Mouse (Mus musculus) 3134 (cell line): Measurements from ENCODE around the gene Snx18.

ENCODE experiments used
- DNase-seq: peaks from one replicate; pipeline ENCODE4 v3.0.0-alpha.2; 2011; ENCODE audit warnings: low spot score; ENCODE audit not compliant: insufficient read length; ENCODE audit errors: extremely low read depth

The Snx18 gene

DNA sequence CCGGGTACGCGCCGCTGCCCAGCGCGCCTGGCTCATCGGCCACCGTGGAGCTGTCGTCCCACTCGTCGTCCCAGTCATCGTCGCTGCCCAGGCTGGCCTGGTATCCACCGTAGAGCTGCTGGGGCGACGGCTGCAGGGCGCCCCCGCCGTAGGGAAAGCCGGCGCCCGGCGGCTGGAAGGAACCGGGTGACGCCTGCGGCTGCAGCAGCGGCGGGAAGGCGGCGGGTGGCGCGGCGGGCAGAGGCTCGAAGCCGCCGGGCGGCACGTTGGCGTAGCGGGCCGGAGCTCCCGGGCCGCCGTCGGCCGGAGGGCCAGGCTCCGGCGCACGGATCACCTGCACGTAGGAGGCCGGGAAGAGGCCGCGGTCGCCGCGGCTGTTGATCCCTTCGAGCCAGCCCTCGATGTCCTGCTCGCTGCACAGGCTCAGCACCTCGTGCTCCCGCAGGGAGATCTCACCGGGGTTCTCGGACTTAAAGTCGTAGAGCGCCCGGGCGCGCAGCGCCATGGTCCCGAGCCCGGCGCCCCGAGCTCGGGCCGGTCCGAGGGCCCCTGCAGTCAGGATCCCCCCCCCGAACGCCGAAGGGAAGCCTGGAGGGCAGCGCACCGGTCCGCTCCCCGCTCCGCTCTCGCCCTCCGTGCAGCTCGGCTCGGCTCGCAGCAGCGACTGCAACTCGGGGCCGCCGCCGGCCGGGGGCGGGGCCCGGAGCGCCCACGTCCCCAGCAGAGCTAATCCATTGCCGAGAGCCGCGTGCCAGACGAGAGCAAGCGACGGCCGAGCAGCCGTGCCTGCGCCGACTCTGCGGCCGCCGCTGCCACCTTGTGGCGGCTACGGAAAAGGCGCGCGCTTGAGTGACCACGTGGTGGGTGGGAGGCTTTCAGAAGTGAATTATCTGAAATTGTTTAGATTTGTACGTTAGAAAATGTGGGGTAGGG, at the start of gene Snx18:
Snx18 (minus strand) TSS at position 674 of the 933 bp plus-strand sequence.
- DNase-seq = peak; percentile 94

DNA sequence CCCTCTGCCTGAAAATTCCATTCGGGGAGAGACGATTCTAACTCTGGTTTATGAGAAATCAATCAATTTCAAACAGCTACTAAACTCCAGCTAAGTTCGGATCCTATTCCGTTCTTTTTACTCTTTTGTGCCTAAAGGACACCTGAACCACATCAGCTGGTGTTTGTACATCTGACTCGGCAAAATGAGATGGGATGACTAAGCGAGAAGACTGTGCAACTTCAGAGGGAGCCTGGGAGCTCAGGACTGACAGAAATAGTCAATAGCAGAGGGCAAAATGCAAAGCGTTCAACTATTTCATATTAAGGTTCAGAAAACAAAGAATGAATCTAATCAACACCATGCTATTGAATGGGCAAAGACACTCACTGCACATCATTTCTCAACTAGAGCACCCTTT, 45.5 kb upstream of the Snx18 start:
- no peak for DNase-seq

DNA sequence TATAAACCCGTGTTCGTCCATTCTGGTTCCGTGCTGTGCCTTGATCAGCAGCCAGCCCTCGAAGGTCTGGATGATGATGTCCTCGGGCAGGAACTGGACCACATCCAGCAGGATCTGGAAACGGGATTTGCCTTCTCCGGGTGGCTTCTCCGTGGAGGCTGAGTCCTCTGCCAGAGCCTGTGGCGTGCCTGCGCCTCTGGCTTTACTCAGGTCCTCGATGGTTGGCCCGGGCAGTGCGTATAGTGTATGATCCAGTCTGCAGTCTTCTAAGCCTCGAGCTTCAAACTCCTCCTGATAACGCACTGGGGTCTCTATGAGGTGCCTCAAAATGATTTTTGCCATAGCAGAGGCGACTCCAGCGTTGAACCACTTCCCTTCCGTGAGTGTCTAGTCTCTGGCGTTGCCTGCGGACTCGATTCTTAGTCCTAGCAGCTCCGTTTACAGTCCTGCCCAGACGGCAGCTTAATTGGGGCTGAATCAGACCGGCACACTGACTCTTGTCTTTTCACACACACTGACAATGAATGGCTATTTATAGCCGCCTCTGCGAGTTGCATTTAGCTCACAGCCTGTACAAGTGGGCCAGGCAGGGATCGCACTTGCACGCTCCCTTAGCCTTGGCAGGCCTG, 44.9 kb upstream of the Snx18 start, which contains the start of gene Hspb3:
Hspb3 (minus strand) TSS at position 526 of the 629 bp plus-strand sequence.
- DNase-seq = no peak

DNA sequence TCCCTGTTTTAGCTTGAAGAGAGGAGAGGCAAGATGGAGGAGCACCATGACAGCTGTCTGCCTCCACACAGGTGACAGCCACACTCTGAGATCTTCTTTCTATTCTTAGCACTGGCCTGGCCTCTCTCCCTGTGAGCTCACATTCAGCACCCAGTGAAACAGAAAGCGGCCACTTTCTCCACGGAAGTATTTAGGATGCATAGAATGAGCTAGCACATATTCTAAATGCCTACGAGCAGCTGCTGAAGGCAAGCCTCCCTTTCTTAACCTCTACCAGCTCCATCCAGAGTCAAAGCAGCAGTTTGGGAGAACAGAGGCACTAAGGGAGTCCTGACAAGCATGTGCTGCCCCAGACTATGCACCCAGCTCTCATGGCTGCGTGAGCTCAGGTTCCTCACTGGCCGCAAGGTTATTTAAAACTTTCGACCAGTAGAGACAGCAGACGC, 43.5 kb upstream of the Snx18 start:
- no peak for DNase-seq

DNA sequence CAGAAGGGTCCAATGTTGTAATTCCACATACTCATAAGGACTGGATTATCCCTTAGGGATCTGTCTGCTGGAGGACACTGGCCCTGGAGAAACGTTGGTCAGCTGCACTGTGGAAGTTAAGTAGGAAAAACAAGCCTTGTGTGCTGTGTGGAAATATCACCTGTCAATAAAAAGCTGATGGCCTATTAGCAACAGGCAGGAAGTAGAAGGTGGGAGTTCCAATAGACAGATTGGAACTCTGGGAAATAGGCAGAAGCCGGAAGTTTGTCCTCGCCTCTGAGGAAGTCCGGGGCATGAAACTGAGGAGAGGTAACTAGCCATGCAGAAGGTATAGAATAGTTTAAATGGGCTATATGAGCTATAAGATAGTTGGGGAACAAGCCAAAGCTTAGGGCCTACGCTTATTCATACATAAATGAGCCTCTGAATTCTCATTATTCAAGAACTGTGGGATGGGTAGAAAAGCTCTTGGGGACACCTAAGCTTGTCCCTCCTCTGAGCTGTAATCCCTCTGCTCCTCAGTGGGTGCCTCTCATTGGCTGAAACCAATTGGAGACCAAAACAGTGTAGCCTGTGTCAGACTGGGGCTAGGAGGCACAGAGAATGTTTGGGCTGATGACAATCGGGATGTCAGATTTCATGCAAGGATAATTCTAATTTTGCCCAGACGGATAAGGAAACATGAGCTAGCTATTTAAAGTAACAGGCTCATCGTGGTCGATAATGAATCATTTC, 42.4 kb upstream of the Snx18 start:
- peak; percentile 68 for DNase-seq

DNA sequence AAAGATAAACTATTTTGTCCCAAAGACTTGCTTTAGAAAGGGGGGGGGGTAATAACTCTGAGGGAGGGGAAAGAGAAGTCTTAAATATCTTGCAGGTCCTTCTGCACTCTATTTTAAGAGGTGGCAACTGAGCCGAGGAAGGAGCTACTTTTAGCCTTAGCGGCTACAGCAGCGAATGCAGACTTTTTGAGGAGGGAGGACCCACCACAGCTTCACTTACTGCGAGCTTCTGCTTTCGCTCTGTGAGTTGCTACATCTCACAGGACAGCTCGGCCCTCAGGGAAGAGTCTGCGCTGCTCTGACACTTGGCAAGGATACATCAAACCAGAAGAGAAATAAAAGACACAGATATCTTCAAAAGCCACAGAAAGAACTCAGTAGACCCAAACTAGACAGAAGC, 38.8 kb upstream of the Snx18 start:
- no peak for DNase-seq

DNA sequence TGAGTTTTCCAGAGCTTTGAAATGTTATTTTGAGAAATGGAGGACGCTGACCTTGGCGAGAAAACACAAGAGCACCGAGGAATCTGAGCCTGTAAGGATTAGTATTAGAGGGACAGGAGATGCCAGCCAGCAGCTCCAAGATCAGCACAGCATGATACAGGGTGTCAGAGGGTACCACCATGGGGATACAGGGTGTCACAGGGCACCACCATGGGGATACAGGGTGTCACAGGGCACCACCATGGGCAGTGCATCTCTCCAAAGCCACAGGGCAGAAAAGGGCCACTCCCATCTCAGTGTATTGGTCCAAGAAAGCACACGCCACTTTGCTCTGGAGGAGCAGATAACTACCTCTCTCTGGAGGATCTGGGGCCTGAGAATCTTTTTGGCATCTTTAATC, 38.3 kb upstream of the Snx18 start:
- DNase-seq = no peak

DNA sequence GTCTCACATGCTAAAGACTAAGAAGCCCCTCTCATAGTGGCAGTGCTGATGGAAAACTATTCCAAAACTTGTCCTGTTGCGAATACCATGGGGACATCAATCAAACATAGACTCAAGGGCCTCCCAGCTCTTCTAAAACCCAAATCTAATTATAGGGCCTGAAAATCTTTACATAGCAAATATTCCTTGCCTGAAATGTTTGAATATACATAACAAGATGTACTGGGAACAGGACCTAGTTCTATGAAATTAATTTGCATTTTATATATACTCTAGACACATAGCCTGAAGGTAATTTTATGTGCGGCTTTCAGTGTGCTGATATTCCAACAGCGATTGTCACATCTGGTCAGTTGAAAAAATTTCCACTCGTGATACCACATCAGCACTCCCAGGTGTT, 37.1 kb upstream of the Snx18 start:
- DNase-seq = no peak

DNA sequence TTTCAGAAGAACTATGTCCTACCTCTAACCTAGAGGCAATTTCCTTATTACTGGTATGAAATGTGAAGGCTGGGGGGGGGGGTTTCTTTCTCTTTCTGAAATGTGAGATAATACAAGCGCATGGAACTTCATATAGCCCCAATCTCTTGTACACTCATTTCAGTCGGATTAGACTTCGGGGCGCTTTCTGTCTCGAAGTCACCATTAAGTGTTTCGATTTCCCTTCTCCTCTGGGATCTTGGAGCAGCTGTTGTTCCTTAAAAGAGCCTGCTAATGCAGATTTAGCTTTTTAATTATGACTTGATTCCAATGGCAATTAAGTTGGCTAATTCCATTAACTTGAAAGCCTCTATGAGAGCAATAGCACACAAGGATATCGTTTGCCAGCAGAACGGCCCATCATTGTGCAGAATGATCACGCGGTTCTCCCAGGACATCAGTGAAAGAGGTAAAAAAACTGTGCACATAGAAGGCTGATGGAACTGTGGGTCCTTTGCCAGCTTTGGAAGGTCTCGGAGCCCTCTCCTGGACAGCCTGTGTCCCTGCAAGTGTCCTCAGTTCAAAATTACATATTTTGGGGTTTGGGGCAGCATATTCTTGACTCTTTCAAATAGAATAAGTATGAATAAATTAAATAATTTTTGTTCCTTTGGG, 22.7 kb upstream of the Snx18 start:
- no peak for DNase-seq

DNA sequence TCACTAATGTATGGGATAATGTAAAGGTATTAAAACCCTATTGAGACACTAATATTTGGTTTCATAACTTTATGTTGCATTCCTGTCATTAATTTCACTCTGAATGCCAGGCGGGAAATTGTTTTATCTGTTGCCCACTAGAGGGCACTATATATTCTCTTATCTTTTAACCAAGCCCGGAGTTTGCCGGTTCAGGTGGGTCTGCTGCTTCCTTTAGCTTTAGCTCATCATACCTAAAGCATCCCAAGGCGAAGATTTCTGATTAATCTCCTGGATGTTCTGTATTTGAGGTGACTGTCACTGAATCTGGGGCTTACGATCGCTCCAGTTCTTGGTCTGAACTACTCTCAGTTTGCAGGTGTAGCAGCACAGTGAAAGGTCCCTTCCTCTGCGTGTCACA, 20.6 kb upstream of the Snx18 start:
- no peak for DNase-seq

DNA sequence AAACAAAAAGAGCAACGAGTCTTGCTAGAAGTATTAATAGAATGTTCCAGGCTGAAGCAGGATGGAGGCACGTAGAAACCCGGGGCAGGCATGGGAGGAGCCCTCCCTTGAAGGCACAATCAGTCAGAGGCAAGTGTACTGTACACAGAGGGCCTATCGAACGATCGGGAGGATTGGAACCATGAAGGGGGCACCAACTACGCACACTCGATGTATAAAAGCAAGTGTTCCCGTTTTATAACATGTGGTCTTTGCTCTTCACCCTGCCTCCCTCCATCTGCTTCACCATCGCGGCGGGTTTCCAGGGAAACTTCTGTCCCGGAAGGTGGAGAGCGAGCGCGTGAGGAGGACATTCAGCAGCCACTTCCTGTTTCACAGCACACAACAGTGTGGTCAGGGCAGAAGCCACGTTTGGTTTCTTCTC, 17.4 kb upstream of the Snx18 start:
- no peak for DNase-seq

DNA sequence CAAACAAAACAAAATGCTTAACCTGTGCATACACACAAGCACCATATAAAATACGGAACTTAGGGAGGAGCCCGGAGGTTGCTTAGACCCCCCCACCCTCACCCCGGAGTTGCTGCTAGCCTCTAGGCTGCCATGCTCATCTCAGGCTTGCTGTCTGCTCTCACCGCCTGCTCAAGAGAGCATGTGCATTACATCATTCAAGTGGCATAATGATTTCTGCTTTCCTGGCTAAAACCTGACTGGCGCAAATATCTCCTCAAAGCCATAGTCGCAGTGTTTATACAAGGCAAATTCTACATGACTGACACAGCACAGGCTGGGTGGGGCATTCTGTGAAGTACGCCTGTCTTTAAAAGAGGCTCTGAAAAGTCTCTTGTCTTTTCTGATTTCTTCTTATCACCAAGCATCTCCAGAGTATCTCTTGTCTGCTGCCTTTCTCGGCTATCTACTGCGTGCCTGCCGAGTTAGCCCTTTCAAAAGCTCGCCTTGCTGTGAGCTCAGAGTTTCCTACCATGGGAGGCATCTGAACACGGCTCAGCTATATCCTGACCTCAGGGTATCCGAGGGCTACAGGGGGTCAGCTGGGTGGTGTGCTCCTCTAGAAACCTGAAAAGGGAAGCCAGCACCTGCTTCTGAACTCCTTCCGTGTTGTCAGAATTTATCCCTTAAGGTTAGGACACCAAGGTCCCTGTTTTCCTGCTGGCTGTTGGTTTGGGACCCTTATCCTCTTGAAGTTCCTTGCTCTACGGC, 16.5 kb upstream of the Snx18 start:
- DNase-seq = no peak

DNA sequence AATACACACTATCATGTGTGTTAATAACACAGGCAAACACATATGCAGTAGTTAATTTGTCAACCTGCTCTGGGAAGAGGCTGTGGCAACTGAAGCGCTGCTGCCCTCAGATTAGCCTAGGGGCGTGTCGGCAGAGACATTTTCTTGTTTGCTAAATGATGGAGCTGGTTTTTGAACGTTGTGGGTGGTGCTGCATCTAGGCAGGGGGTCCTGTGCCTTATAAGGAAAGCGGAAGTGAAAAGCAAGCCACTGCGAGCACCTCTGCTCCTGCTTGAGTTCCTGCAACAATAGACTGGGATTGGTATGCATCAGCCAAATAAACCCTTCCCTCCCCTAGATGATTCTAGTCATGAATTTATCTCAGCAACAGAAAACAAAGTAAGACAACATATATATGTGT, 14.1 kb upstream of the Snx18 start:
- DNase-seq = no peak

DNA sequence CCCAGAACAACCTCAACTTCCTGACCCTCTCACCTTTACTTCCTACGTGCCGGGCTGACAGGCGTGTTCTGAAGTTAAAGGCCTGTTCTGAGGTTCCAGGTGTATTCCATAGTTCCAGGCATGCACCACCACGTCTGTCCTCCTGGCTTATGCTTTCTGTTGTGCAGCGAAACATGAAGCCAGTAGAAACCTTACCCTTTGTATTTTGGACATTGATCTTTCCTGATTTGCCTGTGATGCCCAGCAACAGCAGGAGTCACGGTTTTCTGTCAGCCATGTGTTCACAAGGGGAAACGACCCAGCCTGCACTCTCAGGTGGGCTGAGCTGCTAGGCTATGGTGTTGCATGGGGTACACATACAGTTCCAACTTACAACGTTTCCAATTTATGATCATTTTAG, 9.2 kb upstream of the Snx18 start:
- DNase-seq = no peak

DNA sequence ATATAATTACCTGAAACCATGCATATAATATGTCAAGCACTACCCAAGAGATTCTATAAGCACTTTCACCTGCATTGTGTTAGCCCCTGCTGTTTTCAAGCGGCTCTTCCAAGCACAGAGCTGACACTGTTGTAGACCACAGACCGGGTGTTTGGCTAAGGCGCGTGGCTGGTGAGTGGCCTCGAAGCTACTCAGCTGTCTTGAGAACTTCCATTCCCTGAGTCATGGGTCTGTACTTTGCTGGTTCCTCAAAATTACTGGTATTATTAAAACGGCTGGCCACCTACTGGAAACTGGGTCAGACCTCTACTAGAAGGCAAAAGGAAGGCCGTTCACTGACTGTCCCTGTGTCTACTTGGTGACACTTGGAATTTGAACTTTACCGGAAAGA, 4.5 kb upstream of the Snx18 start:
- DNase-seq = no peak

DNA sequence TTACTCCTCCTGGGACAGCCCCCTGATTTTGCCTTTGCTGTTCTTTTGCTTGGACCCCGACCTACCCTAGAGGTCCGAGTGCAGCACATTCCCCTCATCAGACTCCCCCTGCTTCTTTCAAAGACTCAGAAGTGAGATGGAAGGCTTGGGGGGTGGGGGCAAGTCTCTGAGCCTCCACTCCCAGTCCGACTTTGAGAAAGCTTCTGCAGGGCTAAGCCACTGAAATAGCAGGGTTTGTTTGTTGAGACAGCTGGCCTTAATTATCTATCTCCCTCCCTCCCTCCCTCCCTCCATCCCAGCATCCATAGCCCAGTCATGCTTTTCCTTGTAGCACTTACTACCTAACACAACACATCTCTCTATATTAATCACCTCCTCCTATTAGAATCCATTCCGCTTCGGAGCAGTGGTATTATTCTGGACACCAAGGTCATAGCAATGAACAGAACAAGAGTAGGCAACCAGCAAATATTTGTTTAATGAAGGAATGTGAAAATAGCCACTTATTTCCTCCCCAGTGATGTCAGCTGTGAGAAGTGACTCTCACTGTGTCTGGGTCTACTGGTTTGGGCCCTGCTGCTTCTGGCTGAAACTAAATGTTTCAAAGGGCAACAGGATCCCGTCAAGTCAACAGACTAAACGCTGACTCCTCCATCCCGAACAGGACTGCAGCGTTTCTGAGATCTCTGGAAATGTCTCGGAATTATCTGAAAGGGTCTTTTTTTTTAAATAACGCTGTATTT, 3.9 kb upstream of the Snx18 start:
- no peak for DNase-seq

DNA sequence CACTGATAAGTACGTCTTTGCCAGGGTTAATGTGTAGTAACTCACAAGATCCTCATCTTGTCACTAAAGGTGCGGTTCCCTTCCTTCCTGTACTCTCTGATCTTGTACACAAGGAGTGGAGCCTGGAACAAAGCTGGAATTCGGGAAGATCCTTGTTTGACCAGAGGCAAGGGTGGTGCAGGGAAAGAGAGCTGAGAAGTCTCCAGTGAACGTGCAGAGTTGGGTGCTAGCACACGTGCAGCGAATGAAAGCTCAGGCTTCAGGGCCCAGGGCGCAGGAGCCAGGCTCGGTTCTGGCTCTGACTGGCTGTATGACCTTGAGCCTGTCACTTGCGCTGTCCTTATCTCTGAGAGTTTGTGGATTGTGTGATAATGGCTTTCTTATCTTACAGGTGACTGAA, 639 bp upstream of the Snx18 start:
- no peak for DNase-seq

DNA sequence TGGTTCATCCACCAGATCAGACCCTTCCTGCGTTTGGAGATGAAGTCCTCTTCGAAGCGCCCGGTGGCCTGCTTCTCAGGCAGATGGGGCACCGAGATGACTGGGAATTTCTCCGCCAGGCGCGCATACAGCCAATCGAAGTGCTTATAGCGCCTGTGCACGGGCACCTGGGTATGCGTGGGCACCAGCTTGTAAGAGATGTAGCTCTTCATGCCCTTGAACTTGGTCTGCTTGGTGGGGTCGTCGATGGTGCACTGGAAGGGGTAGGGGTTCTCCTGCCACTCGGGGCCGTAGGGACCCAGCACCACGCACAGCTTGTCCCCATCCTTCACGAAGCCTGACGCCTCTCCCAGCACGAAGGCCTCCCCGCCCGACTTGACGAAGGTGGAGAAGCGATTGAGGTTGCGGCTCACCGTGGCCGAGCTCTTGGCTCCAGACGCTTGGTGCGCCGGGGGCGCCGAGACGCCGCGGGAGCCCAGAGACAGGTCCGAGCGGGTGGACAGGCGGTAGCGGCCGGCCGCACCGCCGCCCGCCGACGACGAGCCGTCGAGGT, 950 bp downstream of the Snx18 start:
- DNase-seq = peak; percentile 72

DNA sequence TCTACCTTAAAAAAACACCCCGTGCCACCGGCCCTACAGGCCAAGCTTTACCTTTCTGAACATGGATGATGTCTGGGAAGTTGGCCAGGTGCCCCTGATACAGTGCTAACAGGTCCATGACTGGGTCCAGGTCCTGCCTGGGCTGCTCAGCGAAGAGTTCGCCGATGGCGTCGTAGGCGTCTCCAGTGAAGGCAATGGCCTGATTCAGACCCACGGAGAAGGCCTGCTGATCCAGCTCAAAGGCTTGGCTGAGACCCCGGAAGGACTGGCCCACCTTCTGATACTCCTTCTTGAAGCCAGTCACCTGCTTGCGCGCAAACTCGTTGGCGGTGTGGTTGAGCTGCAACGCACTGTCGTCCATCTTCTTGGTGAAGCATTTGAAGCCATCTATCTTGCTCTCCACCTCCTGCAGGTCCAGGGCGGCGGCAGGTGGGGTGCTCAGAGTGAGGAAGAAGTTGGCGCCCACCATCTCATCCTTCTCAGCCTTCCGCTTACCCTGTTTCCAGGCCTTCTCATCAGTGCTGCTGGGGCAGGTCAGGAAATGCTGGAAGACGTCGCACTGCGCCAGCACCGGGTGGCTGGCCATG, 1.5 kb downstream of the Snx18 start:
- no peak for DNase-seq
